Comparison of ENCODE assay signal across 26 mouse cellular contexts in genomic region chr9:61799535-61799934, GRCm38 (mm10).
DNase-seq lines count a peak whose midpoint lies in the region; ATAC-seq lines count a peak whose summit lies in the region.
"Had no signal": no experiment of that assay in that cellular context is flagged by ENCODE, and none has a peak within 500 bp of the region (broad histone marks: within the 10 kb centered on the region; RNA-seq: fewer than 3 reads in every experiment).

No protein-coding gene starts in this region.

- no peak overlapping the region for H3K4me2 ChIP-seq in liver, embryonic 16.5 days (ENCODE audit: low read depth, low read length)
- no peak overlapping the region for H3K4me2 ChIP-seq in forebrain, embryonic 13.5 days
- H3K4me2 ChIP-seq: embryonic facial prominence, embryonic 13.5 days; heart, embryonic 12.5 days; hindbrain, embryonic 13.5 days; limb, embryonic 12.5 days; lung, embryonic 15.5 days; neural tube, embryonic 13.5 days had no signal

- 21% methylated on average over 1 of the region's 1 CpGs for WGBS in liver, embryonic 16.5 days (ENCODE audit: insufficient replicate concordance)
- WGBS in forebrain, embryonic 13.5 days: 91% methylated on average over 1 of the region's 1 CpGs

- H3K27ac ChIP-seq in liver, embryonic 16.5 days (ENCODE audit: low read length): no peak overlapping the region
- no peak overlapping the region for H3K27ac ChIP-seq in forebrain, embryonic 13.5 days
- H3K27ac ChIP-seq: embryonic facial prominence, embryonic 13.5 days; forebrain, embryonic 10.5 days; heart, adult 2 months; hindbrain, embryonic 13.5 days; limb, embryonic 12.5 days; liver, embryonic 14.5 days; lung, embryonic 15.5 days; midbrain, embryonic 10.5 days; neural tube, embryonic 13.5 days had no signal

- no peak overlapping the region for H3K9ac ChIP-seq in liver, embryonic 16.5 days (ENCODE audit: low read depth, low read length)
- no peak overlapping the region for H3K9ac ChIP-seq in forebrain, embryonic 13.5 days
- H3K9ac ChIP-seq: embryonic facial prominence, embryonic 13.5 days; forebrain, postnatal 0 days; heart, embryonic 12.5 days; hindbrain, embryonic 13.5 days; limb, embryonic 12.5 days; liver, embryonic 14.5 days; lung, embryonic 15.5 days; neural tube, embryonic 13.5 days had no signal

- DNase-seq in adrenal gland, adult (ENCODE audit: inconsistent age in 2 of 2, low spot score in 1 of 2): peak; percentile 87 to 93
- DNase-seq in adrenal gland, postnatal 4 days (ENCODE audit: low spot score in 2 of 2): no peak
- DNase-seq in liver: no peak
- DNase-seq in adrenal gland, adult 2 months: peak; percentile 87
- DNase-seq in adrenal gland, postnatal 36 days: peak; percentile 74 to 82
- DNase-seq: cerebellum, adult 11-12 months; cerebellum, adult 9-11 months; embryo, embryonic 11 days; forebrain, postnatal 0 days; heart, adult 2 months; heart, postnatal 4 days; kidney, adult 8-10 months had no signal

- H3K27me3 ChIP-seq in liver, embryonic 16.5 days (ENCODE audit: control insufficient read depth, insufficient read depth, low read depth, low read length): no peaks in the 10 kb centered on the region
- H3K27me3 ChIP-seq in forebrain, embryonic 13.5 days: no peaks in the 10 kb centered on the region; the same call in 1 of the 2 replicates
- H3K27me3 ChIP-seq: CH12.LX; hindbrain, embryonic 13.5 days; limb, embryonic 12.5 days; lung, embryonic 15.5 days; neural tube, embryonic 13.5 days had no signal

- H3K4me3 ChIP-seq in liver, embryonic 16.5 days (ENCODE audit: low read depth, low read length): no peak overlapping the region
- H3K4me3 ChIP-seq in forebrain, embryonic 13.5 days: no peak overlapping the region
- H3K4me3 ChIP-seq: embryonic facial prominence, embryonic 13.5 days; forebrain, embryonic 10.5 days; heart, adult 2 months; heart, embryonic 12.5 days; hindbrain, embryonic 13.5 days; limb, embryonic 12.5 days; lung, embryonic 15.5 days; midbrain, embryonic 10.5 days; myocyte; neural tube, embryonic 13.5 days had no signal

- H3K36me3 ChIP-seq in liver, embryonic 16.5 days (ENCODE audit: control insufficient read depth, insufficient read depth): no peaks in the 10 kb centered on the region
- H3K36me3 ChIP-seq in forebrain, embryonic 13.5 days (ENCODE audit: poor library complexity, severe bottlenecking): no peaks in the 10 kb centered on the region
- H3K36me3 ChIP-seq: embryonic facial prominence, embryonic 13.5 days; forebrain, embryonic 10.5 days; heart, embryonic 12.5 days; hindbrain, embryonic 13.5 days; limb, embryonic 12.5 days; lung, embryonic 15.5 days; midbrain, embryonic 10.5 days; neural tube, embryonic 13.5 days had no signal

- ATAC-seq in liver, embryonic 16.5 days (ENCODE audit: low read depth): peak; percentile 59
- no peak for ATAC-seq in forebrain, embryonic 13.5 days
- ATAC-seq: activated CD4-positive, CD25-positive, alpha-beta regulatory T cell, adult 4 months; forebrain, postnatal 0 days had no signal

- H3K4me1 ChIP-seq in liver, embryonic 16.5 days (ENCODE audit: control insufficient read depth, low read depth, low read length): no peaks in the 10 kb centered on the region
- H3K4me1 ChIP-seq in forebrain, embryonic 13.5 days: peaks cover 13% of the 10 kb centered on the region; the same call in 1 of the 2 replicates
- H3K4me1 ChIP-seq: heart, embryonic 12.5 days; limb, embryonic 12.5 days; lung, embryonic 15.5 days had no signal

- H3K9me3 ChIP-seq in liver, embryonic 16.5 days (replicated peaks; ENCODE audit: control insufficient read depth, low read length): no peaks in the 10 kb centered on the region
- no peaks in the 10 kb centered on the region for H3K9me3 ChIP-seq in forebrain, embryonic 13.5 days (replicated peaks)
- H3K9me3 ChIP-seq: embryonic facial prominence, embryonic 13.5 days; forebrain, embryonic 10.5 days; heart, embryonic 12.5 days; hindbrain, embryonic 13.5 days; limb, embryonic 12.5 days; lung, embryonic 15.5 days; midbrain, embryonic 10.5 days; neural tube, embryonic 13.5 days had no signal

Comparison
In these comparisons a context has a peak if more than half of its experiments do, and no peak if none do; other contexts are left out.
1. DNase-seq: peak in adrenal gland, adult (2 of 2), adrenal gland, adult 2 months (single experiment) and adrenal gland, postnatal 36 days (2 of 2); none in adrenal gland, postnatal 4 days (0 of 2) and liver (single experiment).